Mouse (Mus musculus) heart, embryonic 13.5 days (tissue): ENCODE results near the gene Zfp597. TPM values are rescaled to one million over a fixed set of nuclear protein-coding genes. Genes with fewer than 3 reads are reported as not detected.
"Not testable (repeated sequence)": the region's sequence is repeated elsewhere in the genome, so short reads cannot be mapped to it uniquely, and the experiment has no call there.

Experiments used
- ATAC-seq: fragments of 200-750 bp; cut with Nextera tagmentation; 2 replicates; pipeline ENCODE4 v1.8.0; 2017; ENCODE audit warnings: moderate TSS enrichment; ENCODE audit not compliant: insufficient number of reproducible peaks, low FRiP score, low TSS enrichment; ENCODE audit errors: extremely low read depth
- H3K27ac ChIP-seq: fragments of 300-500 bp; sonication (generic); replicated peaks from 2 replicates; pipeline ENCODE4 v1.5.1; 2015; ENCODE audit warnings: moderate library complexity, mild to moderate bottlenecking, inconsistent platforms
- H3K27me3 ChIP-seq: fragments of 300-500 bp; sonication (generic); replicated peaks from 2 replicates; pipeline ENCODE4 v1.6.1; 2015; ENCODE audit warnings: mild to moderate bottlenecking, inconsistent platforms
- H3K36me3 ChIP-seq: fragments of 300-500 bp; sonication (generic); 2 replicates; pipeline ENCODE4 v1.6.1; 2015; ENCODE audit warnings: mild to moderate bottlenecking, inconsistent platforms
- H3K4me1 ChIP-seq: fragments of 300-500 bp; sonication (generic); 2 replicates; pipeline ENCODE4 v1.6.1; 2015; ENCODE audit warnings: inconsistent platforms
- H3K4me2 ChIP-seq: fragments of 300-500 bp; sonication (generic); 2 replicates; pipeline ENCODE4 v1.6.1; 2015; ENCODE audit warnings: inconsistent platforms, mild to moderate bottlenecking, moderate library complexity
- H3K4me3 ChIP-seq: fragments of 300-500 bp; sonication (generic); 2 replicates; pipeline ENCODE4 v1.5.1; 2015; ENCODE audit warnings: moderate library complexity, mild to moderate bottlenecking, inconsistent platforms
- H3K9ac ChIP-seq: fragments of 300-500 bp; sonication (generic); 2 replicates; pipeline ENCODE4 v1.6.1; 2015; ENCODE audit warnings: inconsistent platforms, mild to moderate bottlenecking, moderate library complexity
- H3K9me3 ChIP-seq: fragments of 300-500 bp; sonication (generic); 2 replicates; pipeline ENCODE4 v1.6.1; 2016; ENCODE audit warnings: inconsistent platforms
- WGBS: fragments of 180-500 bp; shearing (Covaris S2); methylation state at CpG from one replicate; pipeline ENCODE4 v1.1.7; 2015; ENCODE audit warnings: mixed read lengths; 5-methylcytosine and 5-hydroxymethylcytosine counted together
- polyA plus RNA-seq: library from polyadenylated mRNA; unstranded; fragments of >200 nt; fragmentation: Nextera tagmentation; extraction: Ambion mirVana; gene quantifications from 2 replicates; pipeline ENCODE4 v1.2.1, GENCODE M21; 2015

Zfp597 gene
- polyA plus RNA-seq, 1 experiment from 2014 or later = 4.2 TPM

DNA sequence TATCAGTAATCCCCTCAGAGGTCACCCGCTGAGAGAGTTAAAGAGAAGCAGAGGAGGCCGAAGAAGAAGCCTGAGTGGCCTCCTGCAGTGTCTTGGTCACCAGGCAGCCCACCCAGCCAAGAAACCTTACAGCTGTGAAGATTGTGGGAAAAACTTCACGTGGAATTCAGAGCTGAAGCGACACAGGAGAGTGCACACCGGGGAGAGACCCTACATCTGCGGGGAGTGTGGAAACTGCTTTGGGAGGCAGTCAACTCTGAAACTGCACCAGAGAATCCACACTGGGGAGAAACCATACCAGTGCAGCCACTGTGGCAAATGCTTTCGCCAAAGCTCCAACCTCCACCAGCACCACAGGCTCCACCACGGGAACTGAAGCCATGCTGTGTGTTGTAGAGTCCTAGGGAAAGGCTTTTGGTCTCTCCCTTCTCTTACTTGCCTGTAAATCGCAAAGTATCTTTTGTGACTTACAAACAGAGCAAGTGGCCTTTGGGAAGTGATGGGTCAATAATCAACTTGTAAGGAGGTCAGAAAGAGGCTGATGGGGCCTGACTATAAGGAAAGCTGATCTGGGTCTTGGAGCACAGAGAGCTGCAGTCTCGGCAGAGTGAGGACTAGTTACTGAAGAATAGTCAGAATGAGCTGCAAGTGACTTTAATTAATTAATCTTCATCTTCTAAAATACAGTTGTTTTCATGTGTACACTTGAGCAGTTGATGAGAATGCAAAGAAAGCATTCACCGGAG is 29.8 kb downstream of the Zfp597 start:
- Histone ChIP-seq H3K4me2 (no peak overlapping the region), H3K4me3 (no peak overlapping the region), H3K9me3 (no peaks in the 10 kb centered on the region), H3K4me1 (no peaks in the 10 kb centered on the region), H3K27me3 (no peaks in the 10 kb centered on the region), H3K36me3 (no peaks in the 10 kb centered on the region), H3K27ac (no peak overlapping the region), H3K9ac (no peak overlapping the region)
- WGBS = 65% methylated on average over 11 of the region's 11 CpGs
- ATAC-seq = no peak

- Histone ChIP-seq H3K27ac (no peak overlapping the region), H3K4me1 (peaks cover 6% of the 10 kb centered on the region), H3K4me3 (no peak overlapping the region), H3K27me3 (no peaks in the 10 kb centered on the region), H3K9ac (no peak overlapping the region; the same call in 1 of the 2 replicates), H3K9me3 (no peaks in the 10 kb centered on the region), H3K4me2 (no peak overlapping the region), H3K36me3 (no peaks in the 10 kb centered on the region)
- no peak for ATAC-seq
- 34% methylated on average over 12 of the region's 12 CpGs for WGBS
Measured at GRCm38 (mm10) chr16:3852586-3852985, 31.8 kb downstream of the Zfp597 start.

GRCm38 (mm10) chr16:3851301-3851700 is 33.1 kb downstream of the Zfp597 start:
- not testable (repeated sequence) for ATAC-seq, H3K36me3 ChIP-seq, H3K9me3 ChIP-seq, H3K9ac ChIP-seq, H3K4me2 ChIP-seq, H3K27me3 ChIP-seq, H3K27ac ChIP-seq, H3K4me3 ChIP-seq
- H3K4me1 ChIP-seq = peaks cover 11% of the 10 kb centered on the region
- WGBS = 88% methylated on average over 13 of the region's 13 CpGs

DNA sequence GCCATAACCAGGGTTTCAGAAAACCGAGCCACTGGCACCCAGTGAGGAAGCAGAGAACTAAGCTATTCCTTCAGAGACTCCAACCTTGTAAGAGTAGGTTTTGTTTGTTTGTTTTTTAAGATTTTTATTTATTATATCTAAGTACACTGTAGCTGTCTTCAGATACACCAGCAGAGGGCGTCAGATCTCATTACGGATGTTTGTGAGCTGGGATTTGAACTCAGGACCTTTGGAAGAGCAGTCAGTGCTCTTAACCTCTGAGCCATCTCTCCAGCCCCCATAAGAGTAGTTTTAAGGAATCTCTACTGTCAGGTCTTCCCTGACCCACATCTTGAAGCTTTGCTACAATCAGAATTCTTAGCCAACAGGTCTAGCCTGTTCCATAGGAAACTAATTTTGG is 35.9 kb downstream of the Zfp597 start:
- no peaks in the 10 kb centered on the region for H3K27me3 ChIP-seq
- H3K4me2 ChIP-seq = no peak overlapping the region
- no peak overlapping the region for H3K27ac ChIP-seq
- no peaks in the 10 kb centered on the region for H3K9me3 ChIP-seq
- H3K4me1 ChIP-seq = peaks cover 11% of the 10 kb centered on the region
- 70% methylated on average over 3 of the region's 3 CpGs for WGBS
- H3K4me3 ChIP-seq = no peak overlapping the region
- H3K9ac ChIP-seq = no peak overlapping the region
- no peaks in the 10 kb centered on the region for H3K36me3 ChIP-seq
- ATAC-seq = no peak

DNA sequence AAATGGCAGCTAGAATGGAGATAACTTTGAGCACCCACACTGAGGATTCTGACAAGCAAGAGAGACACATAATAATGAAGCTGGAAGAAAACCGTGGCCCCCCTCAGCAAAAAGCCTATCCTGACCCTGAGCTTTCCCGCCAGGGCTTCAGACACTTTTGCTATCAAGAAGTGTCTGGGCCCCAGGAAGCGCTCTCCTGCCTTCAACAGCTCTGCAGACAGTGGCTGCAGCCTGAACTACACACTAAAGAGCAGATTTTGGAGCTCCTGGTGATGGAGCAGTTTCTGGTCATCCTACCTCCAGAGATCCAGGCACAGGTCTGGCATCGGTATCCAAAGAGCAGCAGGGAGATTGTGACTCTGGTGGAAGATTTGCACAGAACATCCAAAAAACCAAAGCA is 36.5 kb downstream of the Zfp597 start:
- Histone ChIP-seq H3K27ac (no peak overlapping the region), H3K9me3 (no peaks in the 10 kb centered on the region), H3K4me1 (peaks cover 11% of the 10 kb centered on the region), H3K4me2 (peak overlapping the region; percentile 79), H3K9ac (peak overlapping the region; percentile 82), H3K27me3 (no peaks in the 10 kb centered on the region), H3K36me3 (no peaks in the 10 kb centered on the region), H3K4me3 (peak overlapping the region; percentile 68)
- WGBS = 44% methylated on average over 4 of the region's 4 CpGs
- no peak for ATAC-seq

DNA sequence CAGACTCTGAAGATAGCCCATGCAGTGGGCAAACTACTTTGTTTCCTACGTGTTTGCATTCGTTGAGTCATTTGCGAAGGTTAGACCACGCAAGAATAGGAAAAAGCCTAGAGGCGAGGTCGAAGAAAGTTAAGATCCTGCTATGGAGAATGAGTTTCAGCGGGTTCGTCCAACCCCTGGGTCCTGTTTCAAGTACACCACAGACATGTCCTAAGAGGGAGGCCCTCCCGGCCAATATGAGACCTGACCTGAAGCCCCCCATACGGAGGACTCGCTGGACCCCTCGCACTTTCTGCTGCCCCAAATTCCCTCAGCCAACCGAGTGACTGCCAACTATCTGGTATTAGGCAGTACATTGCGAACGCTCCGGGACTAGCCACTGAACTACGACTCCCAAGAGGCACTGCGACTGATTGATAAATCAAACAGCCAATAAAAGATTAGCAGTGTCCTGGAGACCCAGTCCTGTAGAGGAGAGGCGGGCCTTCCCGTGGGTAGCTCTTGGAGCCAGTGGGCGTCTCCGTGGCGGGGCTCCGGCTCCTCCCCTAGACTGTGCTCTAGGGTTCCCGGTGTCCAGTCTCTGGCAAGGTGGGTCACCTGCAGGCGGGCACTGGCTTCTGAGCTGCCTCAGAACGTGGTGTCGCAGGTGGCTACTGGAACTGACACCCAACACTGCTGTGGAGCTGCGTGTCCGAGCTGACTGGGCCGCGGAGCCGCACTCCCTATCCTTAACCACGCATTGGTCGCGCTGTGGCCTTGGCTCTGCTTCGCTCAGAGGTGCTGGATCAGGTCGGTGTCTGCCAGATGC is 37.4 kb downstream of the Zfp597 start, which contains the start of gene Zfp174:
Gene Zfp174 (plus strand): TSS at position 558 of the 808 bp plus-strand sequence.
- Histone ChIP-seq H3K36me3 (no peaks in the 10 kb centered on the region), H3K9me3 (no peaks in the 10 kb centered on the region), H3K4me1 (peaks cover 11% of the 10 kb centered on the region), H3K27me3 (no peaks in the 10 kb centered on the region), H3K9ac (peak within 1 kb of the TSS; percentile 82), H3K4me3 (peak within 1 kb of the TSS; percentile 68), H3K4me2 (peak within 1 kb of the TSS; percentile 79), H3K27ac (no peak within 1 kb of the TSS)
- WGBS = 3% methylated on average over 38 of the region's 38 CpGs
- ATAC-seq = peak; percentile 100

- Histone ChIP-seq H3K9ac (no peak overlapping the region), H3K9me3 (no peaks in the 10 kb centered on the region), H3K4me2 (no peak overlapping the region), H3K4me1 (peaks cover 11% of the 10 kb centered on the region), H3K27ac (no peak overlapping the region), H3K27me3 (peaks cover 6% of the 10 kb centered on the region; the same call in 1 of the 2 replicates), H3K4me3 (no peak overlapping the region), H3K36me3 (no peaks in the 10 kb centered on the region)
- ATAC-seq = no peak
- WGBS = 55% methylated on average over 1 of the region's 1 CpGs
Measured at GRCm38 (mm10) chr16:3843796-3844195, 40.6 kb downstream of the Zfp597 start.

DNA sequence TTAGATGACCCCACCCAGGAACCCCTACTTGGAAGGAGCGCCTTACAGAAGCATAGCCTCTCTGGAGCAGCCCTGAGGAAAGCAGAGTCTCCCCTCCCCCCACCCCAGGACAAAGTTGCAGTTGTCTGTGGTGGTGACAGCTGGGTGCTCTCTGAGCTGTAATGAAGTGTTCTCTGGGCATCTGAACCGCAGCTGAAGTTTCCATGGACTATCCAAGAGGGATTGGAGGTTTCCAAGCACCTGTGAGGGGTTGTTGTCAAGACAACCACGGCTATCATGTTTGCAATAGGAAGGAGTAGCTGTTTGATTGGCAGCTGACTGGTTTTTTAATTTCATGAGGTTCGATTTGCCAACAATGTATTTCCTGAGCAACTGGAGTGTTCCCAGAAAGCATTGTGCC is 41.4 kb downstream of the Zfp597 start:
- peaks cover 7% of the 10 kb centered on the region; the same call in 1 of the 2 replicates for H3K27me3 ChIP-seq
- H3K9me3 ChIP-seq = no peaks in the 10 kb centered on the region
- 35% methylated on average over 4 of the region's 4 CpGs for WGBS
- H3K4me2 ChIP-seq = no peak overlapping the region
- peaks cover 9% of the 10 kb centered on the region for H3K4me1 ChIP-seq
- no peak overlapping the region for H3K9ac ChIP-seq
- H3K4me3 ChIP-seq = no peak overlapping the region
- H3K27ac ChIP-seq = no peak overlapping the region
- no peaks in the 10 kb centered on the region for H3K36me3 ChIP-seq
- no peak for ATAC-seq

GRCm38 (mm10) chr16:3839157-3839885 is 45.0 kb downstream of the Zfp597 start:
- H3K4me3 ChIP-seq = no peak overlapping the region
- WGBS = 44% methylated on average over 17 of the region's 17 CpGs
- no peaks in the 10 kb centered on the region for H3K4me1 ChIP-seq
- H3K36me3 ChIP-seq = no peaks in the 10 kb centered on the region
- no peak overlapping the region for H3K9ac ChIP-seq
- no peak overlapping the region for H3K27ac ChIP-seq
- ATAC-seq = no peak
- H3K9me3 ChIP-seq = no peaks in the 10 kb centered on the region
- peaks cover 7% of the 10 kb centered on the region; the same call in 1 of the 2 replicates for H3K27me3 ChIP-seq
- no peak overlapping the region for H3K4me2 ChIP-seq

DNA sequence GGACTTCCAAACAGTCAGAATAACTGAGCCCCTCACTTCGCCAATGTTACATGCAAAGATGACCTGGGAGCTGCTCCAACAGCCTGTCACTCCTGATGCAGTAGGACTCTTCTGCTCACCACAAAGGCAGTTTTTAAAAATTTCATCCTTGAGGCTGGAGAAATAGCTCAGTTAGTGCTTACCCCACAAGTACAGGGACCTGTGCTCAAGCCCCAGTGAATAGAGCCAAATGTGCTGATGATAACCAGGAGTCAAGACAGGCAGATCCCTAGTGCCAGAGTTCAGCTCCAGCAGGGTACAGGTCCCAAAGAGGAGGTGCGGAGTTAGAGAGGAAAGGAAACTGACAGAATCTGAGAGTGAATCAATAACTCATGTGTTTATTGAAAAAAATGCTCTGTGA is 48.9 kb downstream of the Zfp597 start:
- Histone ChIP-seq H3K9ac (no peak overlapping the region), H3K9me3 (no peaks in the 10 kb centered on the region), H3K4me3 (no peak overlapping the region), H3K4me2 (no peak overlapping the region), H3K4me1 (no peaks in the 10 kb centered on the region), H3K27ac (no peak overlapping the region), H3K36me3 (no peaks in the 10 kb centered on the region), H3K27me3 (peaks cover 7% of the 10 kb centered on the region; the same call in 1 of the 2 replicates)
- ATAC-seq = no peak
- 62% methylated on average over 2 of the region's 2 CpGs for WGBS

- H3K9ac ChIP-seq = no peak within 1 kb of the TSS
- H3K36me3 ChIP-seq = no peaks in the 10 kb centered on the region
- no peaks in the 10 kb centered on the region for H3K4me1 ChIP-seq
- no peak within 1 kb of the TSS for H3K4me2 ChIP-seq
- no peak for ATAC-seq
- H3K27me3 ChIP-seq = no peaks in the 10 kb centered on the region
- H3K27ac ChIP-seq = no peak within 1 kb of the TSS
- no peaks in the 10 kb centered on the region for H3K9me3 ChIP-seq
- no peak within 1 kb of the TSS for H3K4me3 ChIP-seq
Measured at GRCm38 (mm10) chr16:3830588-3831109, 53.7 kb downstream of the Zfp597 start, which contains the start of gene Olfr15. TSS of gene Olfr15 (plus strand) at chr16:3830878.
